Mouse (Mus musculus) limb, embryonic 12.5 days (tissue): Measurements from ENCODE around the gene Ppp1r15b. TPM values are rescaled to one million over a fixed set of nuclear protein-coding genes. Genes with fewer than 3 reads are reported as not detected.

ENCODE experiments used
- ATAC-seq: fragments of 200-750 bp; cut with Nextera tagmentation; 2 replicates; pipeline ENCODE4 v1.8.0; 2017; ENCODE audit warnings: low read depth, moderate TSS enrichment; ENCODE audit not compliant: insufficient number of reproducible peaks, insufficient read depth, low FRiP score, low TSS enrichment
- H3K27ac ChIP-seq: fragments of 300-500 bp; sonication (generic); 2 replicates; pipeline ENCODE4 v1.5.1; 2016; ENCODE audit warnings: mild to moderate bottlenecking, moderate library complexity
- H3K27me3 ChIP-seq: fragments of 300-500 bp; sonication (generic); 2 replicates; pipeline ENCODE4 v1.6.1; 2016; ENCODE audit warnings: mild to moderate bottlenecking, moderate library complexity
- H3K36me3 ChIP-seq: fragments of 300-500 bp; sonication (generic); 2 replicates; pipeline ENCODE4 v1.6.1; 2016; ENCODE audit warnings: mild to moderate bottlenecking, moderate library complexity
- H3K4me1 ChIP-seq: fragments of 300-500 bp; sonication (generic); replicated peaks from 2 replicates; pipeline ENCODE4 v1.6.1; 2016
- H3K4me2 ChIP-seq: fragments of 300-500 bp; sonication (generic); 2 replicates; pipeline ENCODE4 v1.6.1; 2016; ENCODE audit warnings: mild to moderate bottlenecking, moderate library complexity
- H3K4me3 ChIP-seq: fragments of 300-500 bp; sonication (generic); replicated peaks from 2 replicates; pipeline ENCODE4 v1.5.1; 2016; ENCODE audit warnings: mild to moderate bottlenecking
- H3K9ac ChIP-seq: fragments of 300-500 bp; sonication (generic); replicated peaks from 2 replicates; pipeline ENCODE4 v1.6.1; 2016; ENCODE audit warnings: mild to moderate bottlenecking, moderate library complexity
- H3K9me3 ChIP-seq: fragments of 300-500 bp; sonication (generic); 2 replicates; pipeline ENCODE4 v1.6.1; 2016; ENCODE audit warnings: mild to moderate bottlenecking, moderate library complexity
- WGBS: fragments of 180-500 bp; shearing (Covaris S2); methylation state at CpG from one replicate; pipeline ENCODE4 v1.1.7; 2016; 5-methylcytosine and 5-hydroxymethylcytosine counted together
- polyA plus RNA-seq: library from polyadenylated mRNA; unstranded; fragments of >200 nt; fragmentation: Nextera tagmentation; extraction: Ambion mirVana; gene quantifications from 2 replicates; pipeline ENCODE4 v1.2.1, GENCODE M21; 2016

The Ppp1r15b gene
- polyA plus RNA-seq, 1 experiment from 2014 or later = 41.9 TPM

GRCm38 (mm10) chr1:133091483-133091882, 39.5 kb upstream of the Ppp1r15b start:
- H3K4me1 ChIP-seq = 0 out of 2 replicates have a peak, but pooled peaks cover 8% of the 10 kb centered on the region
- no peak overlapping the region for H3K27ac ChIP-seq
- 88% methylated on average over 8 of the region's 8 CpGs for WGBS
- H3K4me3 ChIP-seq = no peak overlapping the region
- H3K27me3 ChIP-seq = no peaks in the 10 kb centered on the region
- no peak for ATAC-seq
- no peak overlapping the region for H3K9ac ChIP-seq
- peaks cover 47% of the 10 kb centered on the region; the same call in 1 of the 2 replicates for H3K36me3 ChIP-seq
- no peak overlapping the region for H3K4me2 ChIP-seq
- no peaks in the 10 kb centered on the region for H3K9me3 ChIP-seq

DNA sequence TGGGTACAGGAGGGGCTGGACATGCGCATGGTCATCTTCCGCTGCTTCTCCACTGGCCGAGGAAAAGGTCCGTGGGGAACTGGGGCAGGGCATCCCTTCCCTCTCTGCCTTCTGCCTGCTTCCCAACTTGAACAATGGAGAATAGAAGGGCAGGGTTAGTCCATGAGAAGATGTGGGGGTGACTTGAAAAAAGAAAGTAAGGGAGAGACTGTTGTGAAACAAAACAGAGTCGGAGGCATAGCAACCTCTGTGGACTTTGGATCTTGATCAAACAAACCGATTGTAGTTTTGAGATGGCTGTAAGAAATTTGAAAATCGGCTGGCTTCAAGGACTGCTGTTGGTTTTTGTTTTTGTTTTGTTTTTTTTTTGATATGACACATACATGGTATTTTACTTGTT, 37.2 kb upstream of the Ppp1r15b start:
- H3K27me3 ChIP-seq = no peaks in the 10 kb centered on the region
- H3K4me1 ChIP-seq = no peaks in the 10 kb centered on the region
- no peak overlapping the region for H3K9ac ChIP-seq
- H3K9me3 ChIP-seq = no peaks in the 10 kb centered on the region
- no peak overlapping the region for H3K4me3 ChIP-seq
- no peak overlapping the region for H3K27ac ChIP-seq
- no peak for ATAC-seq
- 96% methylated on average over 7 of the region's 7 CpGs for WGBS
- no peak overlapping the region for H3K4me2 ChIP-seq
- H3K36me3 ChIP-seq = peaks cover 51% of the 10 kb centered on the region

GRCm38 (mm10) chr1:133100980-133101798, 29.8 kb upstream of the Ppp1r15b start:
- no peak overlapping the region for H3K9ac ChIP-seq
- peaks cover 4% of the 10 kb centered on the region; the same call in 1 of the 2 replicates for H3K4me1 ChIP-seq
- H3K9me3 ChIP-seq = no peaks in the 10 kb centered on the region
- H3K27me3 ChIP-seq = no peaks in the 10 kb centered on the region
- no peak; the same call in 1 of the 2 replicates for ATAC-seq
- H3K4me3 ChIP-seq = no peak overlapping the region
- H3K4me2 ChIP-seq = no peak overlapping the region
- H3K27ac ChIP-seq = no peak overlapping the region
- peaks cover 75% of the 10 kb centered on the region for H3K36me3 ChIP-seq
- WGBS = 49% methylated on average over 17 of the region's 17 CpGs

DNA sequence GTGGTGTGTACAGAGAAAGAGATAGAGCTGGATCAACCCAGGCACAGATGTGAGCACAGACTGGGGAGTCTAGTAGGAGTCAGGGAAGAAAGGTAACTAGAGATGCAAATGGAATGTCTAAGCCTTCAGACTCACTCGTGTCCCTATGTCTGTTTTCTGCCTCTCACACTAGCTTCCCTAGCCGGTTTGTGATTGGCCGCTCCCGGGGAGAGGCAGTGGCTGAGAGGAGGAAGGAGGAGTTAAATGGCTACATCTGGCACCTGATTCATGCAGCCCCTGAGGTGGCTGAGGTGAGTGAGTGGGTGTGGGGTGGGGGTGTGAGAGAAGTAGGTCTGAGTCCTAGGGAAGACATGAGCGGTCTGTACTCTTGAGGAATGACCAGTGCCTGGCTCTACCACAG, 28.8 kb upstream of the Ppp1r15b start:
- H3K4me3 ChIP-seq = no peak overlapping the region
- ATAC-seq = no peak
- no peaks in the 10 kb centered on the region for H3K9me3 ChIP-seq
- no peaks in the 10 kb centered on the region for H3K27me3 ChIP-seq
- 85% methylated on average over 5 of the region's 5 CpGs for WGBS
- no peak overlapping the region for H3K9ac ChIP-seq
- no peak overlapping the region for H3K27ac ChIP-seq
- peaks cover 78% of the 10 kb centered on the region for H3K36me3 ChIP-seq
- H3K4me2 ChIP-seq = no peak overlapping the region
- H3K4me1 ChIP-seq = peaks cover 4% of the 10 kb centered on the region; the same call in 1 of the 2 replicates

DNA sequence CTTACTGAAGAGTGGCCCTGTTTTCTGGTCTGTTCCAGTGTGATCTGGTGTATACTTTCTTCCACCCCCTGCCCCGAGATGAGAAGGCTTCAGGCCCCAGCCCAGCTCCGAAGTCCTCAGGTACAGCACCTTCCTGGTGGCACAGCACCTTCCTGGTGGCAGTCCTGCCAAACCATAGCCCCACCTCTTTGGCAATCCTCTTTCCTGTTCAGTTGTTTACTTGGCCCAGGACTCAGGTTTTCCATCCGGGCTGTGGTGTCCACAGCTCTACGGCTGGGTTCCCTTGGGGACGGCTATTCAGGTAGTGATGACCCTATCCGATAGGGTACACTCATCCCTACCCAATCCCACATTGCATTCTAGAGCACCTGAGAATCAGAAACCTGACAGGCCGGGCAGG, 27.6 kb upstream of the Ppp1r15b start:
- Histone ChIP-seq H3K4me1 (peaks cover 4% of the 10 kb centered on the region; the same call in 1 of the 2 replicates), H3K27ac (no peak overlapping the region), H3K27me3 (no peaks in the 10 kb centered on the region), H3K36me3 (peaks cover 73% of the 10 kb centered on the region), H3K4me3 (no peak overlapping the region), H3K9me3 (no peaks in the 10 kb centered on the region), H3K9ac (no peak overlapping the region), H3K4me2 (no peak overlapping the region)
- 88% methylated on average over 7 of the region's 7 CpGs for WGBS
- ATAC-seq = no peak

DNA sequence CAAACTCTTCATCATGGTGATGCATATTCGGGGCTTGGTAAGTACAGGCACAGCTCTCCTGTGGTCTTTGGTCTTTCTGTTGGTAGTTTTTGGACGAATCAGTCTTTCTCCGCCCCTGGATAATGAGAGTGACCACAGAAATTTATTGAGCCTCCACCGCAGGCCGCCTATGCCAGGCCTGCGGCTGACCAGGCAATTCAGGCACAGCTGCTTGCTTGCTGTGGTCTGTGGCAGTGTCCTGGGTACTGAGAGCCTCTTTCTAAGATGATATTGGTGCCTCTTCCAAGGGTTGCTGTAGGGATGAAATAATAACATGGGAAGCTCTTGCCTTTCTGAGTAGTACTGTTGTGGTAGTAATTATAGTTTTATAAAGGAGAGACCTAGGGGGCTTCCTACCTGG, 27.1 kb upstream of the Ppp1r15b start:
- H3K9ac ChIP-seq = no peak overlapping the region
- no peak overlapping the region for H3K4me2 ChIP-seq
- peaks cover 67% of the 10 kb centered on the region for H3K36me3 ChIP-seq
- H3K4me3 ChIP-seq = no peak overlapping the region
- no peaks in the 10 kb centered on the region for H3K27me3 ChIP-seq
- H3K4me1 ChIP-seq = peaks cover 4% of the 10 kb centered on the region; the same call in 1 of the 2 replicates
- WGBS = 91% methylated on average over 6 of the region's 6 CpGs
- ATAC-seq = no peak
- H3K27ac ChIP-seq = no peak overlapping the region
- H3K9me3 ChIP-seq = no peaks in the 10 kb centered on the region

- H3K27me3 ChIP-seq = no peaks in the 10 kb centered on the region
- 91% methylated on average over 4 of the region's 4 CpGs for WGBS
- H3K36me3 ChIP-seq = no peaks in the 10 kb centered on the region
- ATAC-seq = no peak
- peaks cover 16% of the 10 kb centered on the region for H3K4me1 ChIP-seq
- no peak overlapping the region for H3K4me2 ChIP-seq
- no peaks in the 10 kb centered on the region for H3K9me3 ChIP-seq
- no peak overlapping the region for H3K27ac ChIP-seq
- H3K9ac ChIP-seq = no peak overlapping the region
- H3K4me3 ChIP-seq = no peak overlapping the region
Observed at GRCm38 (mm10) chr1:133116108-133116507, 14.8 kb upstream of the Ppp1r15b start.

DNA sequence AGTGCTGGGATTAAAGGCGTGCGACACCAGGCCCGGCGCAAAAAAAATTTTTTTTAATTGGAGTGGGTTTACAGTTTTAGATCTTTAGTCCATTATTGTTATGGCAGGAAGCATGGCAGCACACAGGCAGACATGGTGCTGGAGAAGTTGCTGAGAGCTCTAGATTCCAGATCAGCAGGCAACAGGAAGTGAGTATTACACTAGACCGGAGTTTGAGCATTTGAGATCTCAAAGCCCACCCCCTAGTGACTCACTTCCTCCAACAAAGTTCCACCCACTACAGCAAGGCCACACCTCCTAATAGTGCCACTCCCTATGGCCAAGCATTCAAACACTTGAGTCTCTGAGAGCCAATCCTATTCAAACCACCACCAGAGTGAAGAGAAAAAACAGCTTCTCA, 12.8 kb upstream of the Ppp1r15b start:
- no peaks in the 10 kb centered on the region for H3K27me3 ChIP-seq
- H3K9ac ChIP-seq = no peak overlapping the region
- no peak overlapping the region for H3K4me3 ChIP-seq
- H3K27ac ChIP-seq = no peak overlapping the region
- H3K4me2 ChIP-seq = no peak overlapping the region
- no peaks in the 10 kb centered on the region for H3K36me3 ChIP-seq
- 91% methylated on average over 5 of the region's 5 CpGs for WGBS
- peaks cover 16% of the 10 kb centered on the region for H3K4me1 ChIP-seq
- ATAC-seq = no peak
- H3K9me3 ChIP-seq = no peaks in the 10 kb centered on the region

- Histone ChIP-seq H3K27me3 (no peaks in the 10 kb centered on the region), H3K9me3 (no peaks in the 10 kb centered on the region), H3K36me3 (no peaks in the 10 kb centered on the region), H3K4me1 (peaks cover 16% of the 10 kb centered on the region), H3K4me3 (no peak overlapping the region), H3K27ac (no peak overlapping the region), H3K9ac (no peak overlapping the region), H3K4me2 (no peak overlapping the region)
- WGBS = 88% methylated on average over 3 of the region's 3 CpGs
- 0 out of 2 replicates have a peak, but pooled peaks have one; percentile 17 for ATAC-seq
Observed at GRCm38 (mm10) chr1:133118844-133119243, 12.1 kb upstream of the Ppp1r15b start.

GRCm38 (mm10) chr1:133119931-133120712, 10.8 kb upstream of the Ppp1r15b start:
- Histone ChIP-seq H3K4me2 (no peak overlapping the region), H3K36me3 (no peaks in the 10 kb centered on the region), H3K27ac (no peak overlapping the region), H3K27me3 (no peaks in the 10 kb centered on the region), H3K4me1 (peaks cover 16% of the 10 kb centered on the region), H3K9ac (no peak overlapping the region), H3K4me3 (no peak overlapping the region), H3K9me3 (no peaks in the 10 kb centered on the region)
- 52% methylated on average over 7 of the region's 7 CpGs for WGBS
- ATAC-seq = peak; percentile 70; the same call in 1 of the 2 replicates

DNA sequence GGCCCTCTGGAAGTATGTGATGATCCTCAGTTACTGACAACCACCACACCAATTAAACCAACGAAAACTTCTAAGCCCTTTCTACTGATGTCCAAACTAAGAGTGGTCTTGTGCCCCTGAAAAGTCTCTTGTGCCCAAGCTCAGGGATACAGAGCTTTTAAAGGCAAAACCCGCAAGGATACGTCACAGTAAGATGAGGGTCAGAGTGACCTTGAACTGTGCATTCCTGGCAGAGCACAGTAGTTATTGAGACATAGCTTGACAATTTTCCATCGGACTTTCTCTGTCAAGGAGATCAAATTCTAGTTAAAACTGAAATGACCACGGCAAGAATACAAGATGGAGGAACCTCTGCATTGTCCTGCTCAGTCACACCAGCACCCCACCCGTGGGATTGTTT, 9.7 kb upstream of the Ppp1r15b start:
- Histone ChIP-seq H3K9me3 (no peaks in the 10 kb centered on the region), H3K27me3 (no peaks in the 10 kb centered on the region), H3K4me3 (no peak overlapping the region), H3K9ac (no peak overlapping the region), H3K36me3 (no peaks in the 10 kb centered on the region), H3K4me2 (no peak overlapping the region), H3K27ac (no peak overlapping the region), H3K4me1 (peaks cover 16% of the 10 kb centered on the region)
- WGBS = 65% methylated on average over 6 of the region's 6 CpGs
- ATAC-seq = no peak
